Mouse (Mus musculus) heart, embryonic 13.5 days (tissue): ENCODE results near the gene Tpi1. TPM values are rescaled to one million over a fixed set of nuclear protein-coding genes. Genes with fewer than 3 reads are reported as not detected.
"Not testable (repeated sequence)": the region's sequence is repeated elsewhere in the genome, so short reads cannot be mapped to it uniquely, and the experiment has no call there.

Experiments
- ATAC-seq: fragments of 200-750 bp; cut with Nextera tagmentation; 2 replicates; pipeline ENCODE4 v1.8.0; 2017; ENCODE audit warnings: moderate TSS enrichment; ENCODE audit not compliant: insufficient number of reproducible peaks, low FRiP score, low TSS enrichment; ENCODE audit errors: extremely low read depth
- H3K27ac ChIP-seq: fragments of 300-500 bp; sonication (generic); replicated peaks from 2 replicates; pipeline ENCODE4 v1.5.1; 2015; ENCODE audit warnings: moderate library complexity, mild to moderate bottlenecking, inconsistent platforms
- H3K27me3 ChIP-seq: fragments of 300-500 bp; sonication (generic); replicated peaks from 2 replicates; pipeline ENCODE4 v1.6.1; 2015; ENCODE audit warnings: mild to moderate bottlenecking, inconsistent platforms
- H3K36me3 ChIP-seq: fragments of 300-500 bp; sonication (generic); 2 replicates; pipeline ENCODE4 v1.6.1; 2015; ENCODE audit warnings: mild to moderate bottlenecking, inconsistent platforms
- H3K4me1 ChIP-seq: fragments of 300-500 bp; sonication (generic); 2 replicates; pipeline ENCODE4 v1.6.1; 2015; ENCODE audit warnings: inconsistent platforms
- H3K4me2 ChIP-seq: fragments of 300-500 bp; sonication (generic); 2 replicates; pipeline ENCODE4 v1.6.1; 2015; ENCODE audit warnings: inconsistent platforms, mild to moderate bottlenecking, moderate library complexity
- H3K4me3 ChIP-seq: fragments of 300-500 bp; sonication (generic); 2 replicates; pipeline ENCODE4 v1.5.1; 2015; ENCODE audit warnings: moderate library complexity, mild to moderate bottlenecking, inconsistent platforms
- H3K9ac ChIP-seq: fragments of 300-500 bp; sonication (generic); 2 replicates; pipeline ENCODE4 v1.6.1; 2015; ENCODE audit warnings: inconsistent platforms, mild to moderate bottlenecking, moderate library complexity
- H3K9me3 ChIP-seq: fragments of 300-500 bp; sonication (generic); 2 replicates; pipeline ENCODE4 v1.6.1; 2016; ENCODE audit warnings: inconsistent platforms
- WGBS: fragments of 180-500 bp; shearing (Covaris S2); methylation state at CpG from one replicate; pipeline ENCODE4 v1.1.7; 2015; ENCODE audit warnings: mixed read lengths; 5-methylcytosine and 5-hydroxymethylcytosine counted together
- polyA plus RNA-seq: library from polyadenylated mRNA; unstranded; fragments of >200 nt; fragmentation: Nextera tagmentation; extraction: Ambion mirVana; gene quantifications from 2 replicates; pipeline ENCODE4 v1.2.1, GENCODE M21; 2015

Gene Tpi1
- polyA plus RNA-seq, 1 experiment from 2014 or later: 1,248 TPM

DNA sequence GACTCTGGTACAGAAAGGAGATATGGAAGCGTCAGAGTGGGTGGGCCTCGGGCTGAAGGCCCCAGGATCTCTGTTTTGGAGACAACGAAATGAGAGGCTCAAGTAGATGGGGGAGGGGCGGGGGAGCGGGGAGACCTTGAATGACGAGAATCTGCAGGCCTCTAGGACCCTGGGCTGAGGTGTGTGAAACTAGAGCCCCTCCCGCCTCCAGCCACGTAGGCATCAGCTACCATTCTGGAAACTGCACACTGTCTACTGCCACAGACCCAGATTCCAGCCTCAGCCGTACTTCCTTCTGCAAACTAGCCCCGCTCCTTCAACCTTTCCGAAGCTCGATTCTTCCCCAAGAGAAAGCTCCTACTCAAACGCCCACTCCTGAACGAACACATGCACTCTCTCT lies 42.2 kb upstream of the Tpi1 start:
- H3K9me3 ChIP-seq: no peaks in the 10 kb centered on the region
- ATAC-seq: no peak
- H3K9ac ChIP-seq: peak overlapping the region; percentile 94
- peak overlapping the region; percentile 82 for H3K4me3 ChIP-seq
- H3K4me1 ChIP-seq: peaks cover 36% of the 10 kb centered on the region
- H3K36me3 ChIP-seq: peaks cover 16% of the 10 kb centered on the region
- peak overlapping the region; percentile 92 for H3K27ac ChIP-seq
- peak overlapping the region; percentile 91 for H3K4me2 ChIP-seq
- 8% methylated on average over 14 of the region's 14 CpGs for WGBS
- peaks cover 35% of the 10 kb centered on the region for H3K27me3 ChIP-seq

DNA sequence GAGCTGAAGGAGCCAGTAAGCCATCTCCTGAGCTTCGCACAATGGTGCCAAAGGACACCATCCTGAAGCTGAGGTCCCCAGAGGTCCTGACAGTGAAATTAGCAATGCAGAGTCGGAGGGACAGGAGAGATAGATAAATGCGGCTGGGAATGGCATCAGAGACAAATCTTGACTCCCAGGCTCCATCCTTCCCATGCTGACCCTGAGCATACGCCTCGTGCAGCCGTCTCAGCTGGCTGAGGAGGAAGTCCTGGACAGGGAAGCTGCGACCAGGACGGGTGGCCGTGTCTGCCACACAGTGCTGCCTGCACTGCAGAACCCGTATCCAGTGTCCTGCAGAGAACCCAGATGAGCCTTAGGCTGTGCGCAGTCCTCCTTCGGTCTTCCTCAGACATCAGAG lies 40.6 kb upstream of the Tpi1 start:
- Histone ChIP-seq H3K4me2 (no peak overlapping the region), H3K4me1 (peaks cover 32% of the 10 kb centered on the region), H3K9me3 (no peaks in the 10 kb centered on the region), H3K36me3 (peaks cover 25% of the 10 kb centered on the region), H3K27ac (no peak overlapping the region), H3K9ac (no peak overlapping the region), H3K4me3 (no peak overlapping the region), H3K27me3 (peaks cover 23% of the 10 kb centered on the region)
- 56% methylated on average over 12 of the region's 12 CpGs for WGBS
- ATAC-seq: no peak

GRCm38 (mm10) chr6:124850535-124850934 lies 36.4 kb upstream of the Tpi1 start:
- no peaks in the 10 kb centered on the region; the same call in 1 of the 2 replicates for H3K27me3 ChIP-seq
- 46% methylated on average over 8 of the region's 8 CpGs for WGBS
- no peak for ATAC-seq
- peaks cover 40% of the 10 kb centered on the region for H3K36me3 ChIP-seq
- no peak overlapping the region for H3K9ac ChIP-seq
- H3K4me1 ChIP-seq: peaks cover 14% of the 10 kb centered on the region
- H3K27ac ChIP-seq: no peak overlapping the region
- H3K4me3 ChIP-seq: no peak overlapping the region
- no peaks in the 10 kb centered on the region for H3K9me3 ChIP-seq
- H3K4me2 ChIP-seq: no peak overlapping the region

DNA sequence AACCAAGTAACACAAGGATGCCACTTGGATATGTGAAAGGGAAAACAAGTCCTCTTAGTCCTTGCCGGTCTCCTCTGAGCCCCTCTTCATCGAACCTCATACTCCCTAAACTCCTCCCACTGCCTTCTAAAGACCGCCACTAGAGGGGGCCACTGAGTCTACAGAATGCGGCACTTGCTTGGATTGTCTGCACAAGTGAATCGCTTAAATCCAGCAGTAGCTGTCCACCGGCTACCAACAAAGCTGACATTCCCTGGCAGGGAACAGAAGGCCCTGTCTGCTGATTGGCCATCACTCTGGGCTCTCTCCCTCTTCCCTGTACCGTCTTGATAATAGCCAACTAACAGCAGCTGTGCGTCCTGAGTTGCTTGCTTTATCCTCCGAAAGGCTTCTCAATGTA lies 33.2 kb upstream of the Tpi1 start:
- no peak overlapping the region for H3K4me2 ChIP-seq
- H3K4me3 ChIP-seq: no peak overlapping the region
- ATAC-seq: no peak
- H3K4me1 ChIP-seq: peaks cover 3% of the 10 kb centered on the region; the same call in 1 of the 2 replicates
- no peaks in the 10 kb centered on the region for H3K9me3 ChIP-seq
- H3K9ac ChIP-seq: 0 out of 2 replicates have a peak overlapping the region, but pooled peaks have one; percentile 1
- no peaks in the 10 kb centered on the region for H3K27me3 ChIP-seq
- no peak overlapping the region for H3K27ac ChIP-seq
- WGBS: 11% methylated on average over 9 of the region's 9 CpGs
- peaks cover 47% of the 10 kb centered on the region for H3K36me3 ChIP-seq

DNA sequence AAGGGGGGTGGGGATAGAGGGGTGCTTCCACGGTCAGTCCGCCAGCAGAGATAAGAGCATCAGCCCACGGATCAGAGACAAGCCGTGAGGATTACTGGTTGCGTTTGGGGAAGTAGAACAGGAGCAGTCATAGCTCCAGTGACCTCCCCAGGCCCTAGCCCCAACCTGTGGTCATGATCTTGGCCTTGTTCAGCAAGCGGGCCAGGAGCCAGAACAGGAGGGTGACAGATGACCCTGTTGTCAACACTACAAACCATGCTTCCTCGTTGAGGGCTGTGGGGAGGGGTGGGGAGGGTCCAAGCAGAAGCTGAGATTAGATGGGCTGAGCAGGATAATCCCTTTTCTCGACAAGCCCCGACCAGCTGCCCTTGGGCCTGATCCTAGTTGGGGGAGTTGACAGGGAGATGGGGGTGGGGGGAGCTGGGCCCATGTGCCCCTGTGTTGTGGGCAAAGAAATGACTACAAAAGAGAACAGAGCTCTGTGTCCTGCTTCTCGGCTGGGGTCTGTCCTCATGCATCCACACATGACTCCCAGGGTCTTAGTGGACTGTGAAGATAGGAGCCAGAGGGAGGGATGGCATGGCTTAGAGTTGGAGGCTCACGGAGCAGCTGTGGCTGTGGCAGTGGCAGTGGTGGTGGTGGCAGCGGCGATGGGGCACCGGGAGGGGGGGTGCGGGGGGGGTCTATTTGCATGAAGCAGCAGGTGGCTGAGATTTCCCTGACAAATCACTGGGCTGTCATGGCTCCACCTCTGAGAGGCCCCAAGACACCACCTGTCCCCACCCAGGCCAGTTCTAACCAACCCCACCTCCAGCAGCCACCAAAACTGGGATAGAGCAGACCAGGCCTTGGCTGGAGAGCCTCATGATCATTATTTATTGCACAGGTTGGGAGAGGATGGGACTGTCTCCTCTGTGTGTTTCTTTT lies 26.4 kb upstream of the Tpi1 start, which contains the start of gene Gnb3:
Gnb3 (minus strand) TSS at position 35 of the 927 bp plus-strand sequence.
- H3K9me3 ChIP-seq: no peaks in the 10 kb centered on the region
- H3K4me1 ChIP-seq: peaks cover 42% of the 10 kb centered on the region
- 0 out of 2 replicates have a peak, but pooled peaks have one; percentile 14 for ATAC-seq
- H3K27me3 ChIP-seq: peaks cover 5% of the 10 kb centered on the region; the same call in 1 of the 2 replicates
- H3K4me3 ChIP-seq: peak within 1 kb of the TSS; percentile 11; the same call in 1 of the 2 replicates
- H3K27ac ChIP-seq: peak within 1 kb of the TSS; percentile 56
- peak within 1 kb of the TSS; percentile 72 for H3K9ac ChIP-seq
- peaks cover 28% of the 10 kb centered on the region for H3K36me3 ChIP-seq
- 20% methylated on average over 15 of the region's 15 CpGs for WGBS
- H3K4me2 ChIP-seq: peak within 1 kb of the TSS; percentile 46

DNA sequence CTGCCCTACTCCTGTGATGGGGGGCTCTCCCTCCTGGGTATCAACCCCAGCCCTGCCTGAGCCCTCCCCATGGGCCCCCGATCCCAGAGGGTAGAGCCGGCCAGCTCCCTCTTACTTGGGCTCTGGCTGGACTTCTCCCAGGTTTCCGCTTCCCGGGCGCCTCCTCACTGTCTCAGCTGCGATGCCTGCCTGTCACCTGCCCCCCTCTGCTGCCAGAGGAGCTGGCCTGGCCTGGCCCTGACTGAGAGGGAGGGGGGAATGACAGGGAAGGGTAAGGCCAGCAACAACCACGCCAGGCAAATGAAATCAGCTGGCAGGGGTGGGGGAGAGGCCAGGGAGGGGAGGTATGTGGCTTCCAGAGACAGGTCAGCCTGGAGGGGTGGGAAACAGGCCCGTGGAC lies 25.7 kb upstream of the Tpi1 start:
- H3K27me3 ChIP-seq: peaks cover 5% of the 10 kb centered on the region; the same call in 1 of the 2 replicates
- no peaks in the 10 kb centered on the region for H3K9me3 ChIP-seq
- H3K4me2 ChIP-seq: peak overlapping the region; percentile 46
- WGBS: 0% methylated on average over 8 of the region's 8 CpGs
- H3K36me3 ChIP-seq: peaks cover 21% of the 10 kb centered on the region
- peak overlapping the region; percentile 56 for H3K27ac ChIP-seq
- H3K4me3 ChIP-seq: peak overlapping the region; percentile 11; the same call in 1 of the 2 replicates
- H3K4me1 ChIP-seq: peaks cover 47% of the 10 kb centered on the region
- H3K9ac ChIP-seq: peak overlapping the region; percentile 72
- 0 out of 2 replicates have a peak, but pooled peaks have one; percentile 12 for ATAC-seq

GRCm38 (mm10) chr6:124836411-124836810 lies 22.3 kb upstream of the Tpi1 start:
- H3K27ac ChIP-seq: no peak overlapping the region
- 66% methylated on average over 7 of the region's 7 CpGs for WGBS
- no peak for ATAC-seq
- peaks cover 55% of the 10 kb centered on the region for H3K4me1 ChIP-seq
- H3K27me3 ChIP-seq: peaks cover 5% of the 10 kb centered on the region; the same call in 1 of the 2 replicates
- no peaks in the 10 kb centered on the region for H3K9me3 ChIP-seq
- H3K4me3 ChIP-seq: no peak overlapping the region
- H3K4me2 ChIP-seq: no peak overlapping the region
- H3K9ac ChIP-seq: no peak overlapping the region
- peaks cover 37% of the 10 kb centered on the region for H3K36me3 ChIP-seq

- Histone ChIP-seq H3K9me3 (no peaks in the 10 kb centered on the region), H3K27ac (no peak overlapping the region), H3K27me3 (peaks cover 5% of the 10 kb centered on the region; the same call in 1 of the 2 replicates), H3K36me3 (peaks cover 35% of the 10 kb centered on the region), H3K4me1 (peaks cover 60% of the 10 kb centered on the region), H3K4me3 (no peak overlapping the region), H3K4me2 (no peak overlapping the region), H3K9ac (no peak overlapping the region; the same call in 1 of the 2 replicates)
- 51% methylated on average over 10 of the region's 10 CpGs for WGBS
- no peak for ATAC-seq
These were observed 21.4 kb upstream of the Tpi1 start for GRCm38 (mm10) chr6:124835531-124835930.

GRCm38 (mm10) chr6:124834512-124835081 lies 20.5 kb upstream of the Tpi1 start:
- no peak overlapping the region for H3K4me3 ChIP-seq
- no peak overlapping the region for H3K4me2 ChIP-seq
- ATAC-seq: no peak
- H3K36me3 ChIP-seq: peaks cover 35% of the 10 kb centered on the region
- no peaks in the 10 kb centered on the region; the same call in 1 of the 2 replicates for H3K27me3 ChIP-seq
- no peaks in the 10 kb centered on the region for H3K9me3 ChIP-seq
- H3K27ac ChIP-seq: no peak overlapping the region
- H3K4me1 ChIP-seq: peaks cover 55% of the 10 kb centered on the region
- no peak overlapping the region for H3K9ac ChIP-seq
- 80% methylated on average over 6 of the region's 6 CpGs for WGBS

GRCm38 (mm10) chr6:124831649-124832048 lies 17.6 kb upstream of the Tpi1 start:
- Histone ChIP-seq H3K9ac (no peak overlapping the region), H3K4me3 (0 out of 2 replicates have a peak overlapping the region, but pooled peaks have one; percentile 75), H3K36me3 (peaks cover 45% of the 10 kb centered on the region), H3K4me1 (peaks cover 46% of the 10 kb centered on the region), H3K4me2 (peak overlapping the region; percentile 97), H3K27me3 (no peaks in the 10 kb centered on the region), H3K9me3 (no peaks in the 10 kb centered on the region), H3K27ac (no peak overlapping the region)
- ATAC-seq: no peak
- 94% methylated on average over 8 of the region's 8 CpGs for WGBS

DNA sequence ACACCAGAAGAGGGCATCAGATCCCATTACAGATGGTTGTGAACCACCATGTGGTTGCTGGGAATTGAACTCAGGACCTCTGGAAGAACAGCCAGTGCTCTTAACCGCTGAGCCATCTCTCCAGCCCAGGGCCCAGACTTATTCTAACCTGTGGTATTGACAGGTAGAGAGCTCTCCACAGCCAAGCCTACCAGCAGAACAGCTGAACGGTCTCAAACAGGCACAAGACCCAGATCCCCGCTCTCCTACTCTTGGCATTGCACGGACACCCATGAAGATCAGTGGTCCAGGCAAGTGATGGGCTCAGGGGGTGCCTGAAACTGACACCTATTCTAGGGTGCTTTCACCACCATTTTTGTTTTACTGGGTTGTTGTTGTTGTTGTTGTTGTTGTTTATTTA lies 17.1 kb upstream of the Tpi1 start:
- not testable (repeated sequence) for H3K27me3 ChIP-seq, H3K27ac ChIP-seq, H3K9me3 ChIP-seq, ATAC-seq
- WGBS: 95% methylated on average over 4 of the region's 4 CpGs
- peak overlapping the region; percentile 97 for H3K4me2 ChIP-seq
- H3K4me3 ChIP-seq: peak overlapping the region; percentile 75
- H3K9ac ChIP-seq: peak overlapping the region; percentile 84
- H3K4me1 ChIP-seq: peaks cover 43% of the 10 kb centered on the region
- H3K36me3 ChIP-seq: peaks cover 48% of the 10 kb centered on the region
